Mouse (Mus musculus): ENCODE results near the gene Fem1b.
A peak's percentile ranks its signal among the peaks of the same experiment; 100 is the strongest.
"Not testable (repeated sequence)": the region's sequence is repeated elsewhere in the genome, so short reads cannot be mapped to it uniquely, and the experiment has no call there.

Gene Fem1b

GRCm38 (mm10) chr9:62826456-62826855, 14.7 kb upstream of the Fem1b start:
- DNase-seq: no peak

GRCm38 (mm10) chr9:62825791-62826393, 14.2 kb upstream of the Fem1b start:
- no peak for DNase-seq

- no peak for DNase-seq
Measured at GRCm38 (mm10) chr9:62821811-62822210, 10.1 kb upstream of the Fem1b start.

- no peak for DNase-seq
Measured at GRCm38 (mm10) chr9:62820829-62821228, 9.1 kb upstream of the Fem1b start.

- DNase-seq: not testable (repeated sequence)
Measured at GRCm38 (mm10) chr9:62819910-62820309, 8.2 kb upstream of the Fem1b start.

GRCm38 (mm10) chr9:62819494-62819893, 7.8 kb upstream of the Fem1b start:
- no peak for DNase-seq

- peak; percentile 49 for DNase-seq
Measured at GRCm38 (mm10) chr9:62817828-62818614, 6.3 kb upstream of the Fem1b start.

- DNase-seq: peak; percentile 44
Measured at GRCm38 (mm10) chr9:62817099-62817571, 5.4 kb upstream of the Fem1b start.

- no peak for DNase-seq
Measured at GRCm38 (mm10) chr9:62816323-62817098, 4.8 kb upstream of the Fem1b start.

GRCm38 (mm10) chr9:62814751-62815150, 3.0 kb upstream of the Fem1b start:
- DNase-seq: no peak

GRCm38 (mm10) chr9:62812216-62813049, 699 bp upstream of the Fem1b start:
- no peak for DNase-seq

GRCm38 (mm10) chr9:62810543-62811515, 905 bp downstream of the Fem1b start:
- DNase-seq: no peak

- DNase-seq: no peak
Measured at GRCm38 (mm10) chr9:62810095-62810494, 1.6 kb downstream of the Fem1b start.

- DNase-seq: not testable (repeated sequence)
Measured at GRCm38 (mm10) chr9:62799218-62799617, 12.5 kb downstream of the Fem1b start.

GRCm38 (mm10) chr9:62789856-62790255, 21.9 kb downstream of the Fem1b start:
- DNase-seq: no peak

- no peak for DNase-seq
Measured at GRCm38 (mm10) chr9:62786721-62787120, 25.0 kb downstream of the Fem1b start.

GRCm38 (mm10) chr9:62784233-62784632, 27.5 kb downstream of the Fem1b start:
- DNase-seq: no peak

GRCm38 (mm10) chr9:62782976-62783781, 28.6 kb downstream of the Fem1b start:
- no peak for DNase-seq

GRCm38 (mm10) chr9:62781965-62782364, 29.8 kb downstream of the Fem1b start:
- peak; percentile 40 for DNase-seq

GRCm38 (mm10) chr9:62778721-62779120, 33.0 kb downstream of the Fem1b start:
- DNase-seq: no peak

Measured in lung, postnatal 14 days (tissue).